Mouse (Mus musculus) testis, postnatal 10 days (tissue): ENCODE data around the gene Ces3a.
"Not testable (repeated sequence)": the region's sequence is repeated elsewhere in the genome, so short reads cannot be mapped to it uniquely, and the experiment has no call there.

Experiments
- DNase-seq: peaks from one replicate; pipeline ENCODE4 v3.0.0; 2021; ENCODE audit warnings: low spot score

Ces3a gene

GRCm38 (mm10) chr8:105048371-105048854 lies at the start of gene Ces3a:
Gene Ces3a (plus strand): TSS chr8:105048601.
- DNase-seq = no peak

- no peak for DNase-seq
Observed at GRCm38 (mm10) chr8:104999183-104999582, 49.2 kb upstream of the Ces3a start.

GRCm38 (mm10) chr8:105000586-105000985 lies 47.8 kb upstream of the Ces3a start, which contains the start of gene Ces2h:
Gene Ces2h (plus strand): TSS chr8:105000853.
- DNase-seq = no peak

- no peak for DNase-seq
Observed at GRCm38 (mm10) chr8:105010000-105010399, 38.4 kb upstream of the Ces3a start.

- no peak for DNase-seq
Observed at GRCm38 (mm10) chr8:105011136-105011535, 37.3 kb upstream of the Ces3a start.

GRCm38 (mm10) chr8:105014391-105014790 lies 34.0 kb upstream of the Ces3a start:
- no peak for DNase-seq

- DNase-seq = no peak
Observed at GRCm38 (mm10) chr8:105021954-105022353, 26.4 kb upstream of the Ces3a start.

- no peak for DNase-seq
Observed at GRCm38 (mm10) chr8:105023087-105023486, 25.3 kb upstream of the Ces3a start.

GRCm38 (mm10) chr8:105025050-105025449 lies 23.4 kb upstream of the Ces3a start:
- DNase-seq = no peak

GRCm38 (mm10) chr8:105043510-105043909 lies 4.9 kb upstream of the Ces3a start:
- DNase-seq = no peak

GRCm38 (mm10) chr8:105045824-105046401 lies 2.5 kb upstream of the Ces3a start:
- no peak for DNase-seq

- no peak for DNase-seq
Observed at GRCm38 (mm10) chr8:105056211-105056610, 7.8 kb downstream of the Ces3a start.

- no peak for DNase-seq
Observed at GRCm38 (mm10) chr8:105060056-105060455, 11.7 kb downstream of the Ces3a start.

- DNase-seq = peak; percentile 63
Observed at GRCm38 (mm10) chr8:105066761-105067160, 18.4 kb downstream of the Ces3a start.

GRCm38 (mm10) chr8:105067905-105068304 lies 19.5 kb downstream of the Ces3a start:
- DNase-seq = not testable (repeated sequence)

- no peak for DNase-seq
Observed at GRCm38 (mm10) chr8:105068971-105069370, 20.6 kb downstream of the Ces3a start.

GRCm38 (mm10) chr8:105076601-105077000 lies 28.2 kb downstream of the Ces3a start:
- DNase-seq = no peak

- no peak for DNase-seq
Observed at GRCm38 (mm10) chr8:105077071-105077470, 28.7 kb downstream of the Ces3a start.

- DNase-seq = no peak
Observed at GRCm38 (mm10) chr8:105078591-105078990, 30.2 kb downstream of the Ces3a start.

- DNase-seq = no peak
Observed at GRCm38 (mm10) chr8:105080814-105081336, 32.5 kb downstream of the Ces3a start.

GRCm38 (mm10) chr8:105083449-105084050 lies 35.1 kb downstream of the Ces3a start, which contains the start of gene Ces3b:
Gene Ces3b (plus strand): TSS chr8:105083753.
- DNase-seq = no peak

- DNase-seq = not testable (repeated sequence)
Observed at GRCm38 (mm10) chr8:105088166-105088565, 39.8 kb downstream of the Ces3a start.

- no peak for DNase-seq
Observed at GRCm38 (mm10) chr8:105088581-105088980, 40.2 kb downstream of the Ces3a start.
